Mouse (Mus musculus): ENCODE measurements around the gene Psmd1.
A peak's percentile ranks its signal among the peaks of the same experiment; 100 is the strongest.
"Not testable (repeated sequence)": the region's sequence is repeated elsewhere in the genome, so short reads cannot be mapped to it uniquely, and the experiment has no call there.

Psmd1 gene

GRCm38 (mm10) chr1:86064271-86064991 is at the start of gene Psmd1:
TSS of gene Psmd1 (plus strand) at chr1:86064387.
- DNase-seq (ENCODE audit: low read depth, low spot score) = peak; percentile 93

GRCm38 (mm10) chr1:86015758-86016157 is 48.4 kb upstream of the Psmd1 start:
- not testable (repeated sequence) for DNase-seq (ENCODE audit: low read depth, low spot score)

- no peak for DNase-seq (ENCODE audit: low read depth, low spot score)
Observed at GRCm38 (mm10) chr1:86016516-86016915, 47.7 kb upstream of the Psmd1 start, which contains the start of gene Spata3. TSS of gene Spata3 (plus strand) at chr1:86016816.

- DNase-seq (ENCODE audit: low read depth, low spot score) = peak; percentile 73
Observed at GRCm38 (mm10) chr1:86018235-86019055, 45.7 kb upstream of the Psmd1 start.

GRCm38 (mm10) chr1:86021365-86021989 is 42.7 kb upstream of the Psmd1 start:
- no peak for DNase-seq (ENCODE audit: low read depth, low spot score)

- no peak for DNase-seq (ENCODE audit: low read depth, low spot score)
Observed at GRCm38 (mm10) chr1:86032273-86032987, 31.8 kb upstream of the Psmd1 start.

- no peak for DNase-seq (ENCODE audit: low read depth, low spot score)
Observed at GRCm38 (mm10) chr1:86038191-86038951, 25.8 kb upstream of the Psmd1 start.

- no peak for DNase-seq (ENCODE audit: low read depth, low spot score)
Observed at GRCm38 (mm10) chr1:86040131-86040530, 24.1 kb upstream of the Psmd1 start.

- DNase-seq (ENCODE audit: low read depth, low spot score) = no peak
Observed at GRCm38 (mm10) chr1:86040817-86041216, 23.4 kb upstream of the Psmd1 start.

- no peak for DNase-seq (ENCODE audit: low read depth, low spot score)
Observed at GRCm38 (mm10) chr1:86045056-86045455, 19.1 kb upstream of the Psmd1 start.

GRCm38 (mm10) chr1:86045848-86046805 is 18.1 kb upstream of the Psmd1 start, which contains the start of gene 2810459M11Rik:
TSS of gene 2810459M11Rik (plus strand) at chr1:86045863.
- DNase-seq (ENCODE audit: low read depth, low spot score) = no peak

GRCm38 (mm10) chr1:86046833-86047563 is 17.2 kb upstream of the Psmd1 start:
- DNase-seq (ENCODE audit: low read depth, low spot score) = no peak

- DNase-seq (ENCODE audit: low read depth, low spot score) = no peak
Observed at GRCm38 (mm10) chr1:86048231-86048630, 16.0 kb upstream of the Psmd1 start.

GRCm38 (mm10) chr1:86048744-86049143 is 15.4 kb upstream of the Psmd1 start:
- DNase-seq (ENCODE audit: low read depth, low spot score) = no peak

- DNase-seq (ENCODE audit: low read depth, low spot score) = no peak
Observed at GRCm38 (mm10) chr1:86053198-86053921, 10.8 kb upstream of the Psmd1 start.

GRCm38 (mm10) chr1:86054943-86055342 is 9.2 kb upstream of the Psmd1 start:
- DNase-seq (ENCODE audit: low read depth, low spot score) = no peak

GRCm38 (mm10) chr1:86056284-86056683 is 7.9 kb upstream of the Psmd1 start:
- DNase-seq (ENCODE audit: low read depth, low spot score) = no peak

Measured in forelimb bud, embryonic 11.5 days (tissue).